Mouse (Mus musculus) mesoderm, embryonic 11.5 days (tissue): ENCODE data around the gene Cdc73.
A peak's percentile ranks its signal among the peaks of the same experiment; 100 is the strongest.
"Not testable (repeated sequence)": the region's sequence is repeated elsewhere in the genome, so short reads cannot be mapped to it uniquely, and the experiment has no call there.

Source experiments
- DNase-seq: peaks from one replicate; pipeline ENCODE4 v3.0.0-alpha.2; 2012; ENCODE audit warnings: low read depth, low spot score

The Cdc73 gene

GRCm38 (mm10) chr1:143702741-143703262, at the start of gene Cdc73:
Gene Cdc73, minus strand, starts transcription at chr1:143702893.
- peak; percentile 92 for DNase-seq

GRCm38 (mm10) chr1:143745871-143746270, 43.2 kb upstream of the Cdc73 start:
- no peak for DNase-seq

GRCm38 (mm10) chr1:143742186-143742585, 39.5 kb upstream of the Cdc73 start:
- DNase-seq = no peak

DNA sequence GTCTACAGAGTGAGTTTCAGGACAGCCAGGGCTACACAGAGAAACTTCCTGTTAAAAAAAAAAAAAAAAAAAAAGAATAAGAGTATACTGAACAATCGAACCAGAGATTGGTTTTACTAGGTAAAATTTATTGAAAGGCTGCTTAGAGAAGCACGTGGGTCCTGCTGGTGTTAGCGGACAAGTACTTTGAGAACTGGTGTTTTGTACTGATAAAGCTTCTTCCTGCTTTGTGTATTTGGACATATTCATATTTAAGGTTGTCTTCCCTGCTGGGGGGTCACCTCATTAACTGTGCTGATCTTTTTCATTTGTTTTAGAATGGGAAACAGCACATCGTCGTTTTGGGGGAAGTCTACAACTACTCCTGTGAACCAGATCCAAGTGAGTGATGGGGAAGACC, 38.6 kb upstream of the Cdc73 start:
- no peak for DNase-seq

- no peak for DNase-seq
Observed at GRCm38 (mm10) chr1:143740581-143740980, 37.9 kb upstream of the Cdc73 start.

DNA sequence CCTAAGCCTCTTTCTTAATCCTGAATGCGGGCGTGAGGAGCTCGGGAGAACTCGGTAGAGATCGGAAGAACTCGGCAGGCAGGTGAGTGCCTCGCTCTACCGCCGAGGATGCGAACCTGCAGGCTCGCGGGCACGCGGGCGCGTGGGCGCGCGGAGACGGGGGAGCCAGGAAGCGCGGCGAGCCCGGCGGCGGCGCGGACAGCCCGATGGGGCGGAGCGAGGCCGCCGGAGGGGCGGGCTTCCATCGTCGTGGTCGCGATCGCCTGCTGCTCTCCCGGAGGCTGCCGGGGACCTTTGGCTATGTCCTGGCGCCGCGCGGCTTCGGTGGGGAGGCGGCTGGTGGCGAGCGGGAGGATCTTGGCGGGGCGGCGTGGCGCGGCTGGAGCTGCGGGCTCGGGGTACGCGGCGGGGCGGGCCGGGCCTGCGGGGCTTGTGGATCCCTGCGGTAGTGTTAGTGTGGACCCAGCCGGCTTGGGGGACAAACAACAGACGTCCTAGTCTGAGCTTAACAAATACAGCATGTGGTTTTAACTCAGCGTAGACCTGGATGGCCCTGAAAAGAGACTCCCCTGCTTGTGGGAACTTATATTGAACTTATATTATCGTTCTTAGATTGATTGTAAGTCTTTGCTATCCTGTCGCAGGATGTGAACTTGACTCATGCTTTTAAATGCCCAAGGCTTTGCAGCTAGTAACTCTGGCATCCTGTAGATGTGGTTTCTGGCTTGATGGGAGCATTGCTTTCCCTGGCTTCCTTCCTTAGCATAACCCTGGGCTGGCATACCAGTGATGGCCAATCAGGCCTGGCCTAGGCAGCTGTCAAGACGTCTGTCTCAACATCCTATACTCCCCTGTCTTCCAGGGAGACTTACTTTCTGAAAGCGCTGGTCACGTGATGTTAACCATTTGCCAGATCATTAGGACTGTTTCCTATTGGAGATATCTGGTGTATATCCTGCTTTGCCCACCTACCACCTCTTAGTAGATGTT, 37.0 kb upstream of the Cdc73 start:
- DNase-seq = peak; percentile 80

DNA sequence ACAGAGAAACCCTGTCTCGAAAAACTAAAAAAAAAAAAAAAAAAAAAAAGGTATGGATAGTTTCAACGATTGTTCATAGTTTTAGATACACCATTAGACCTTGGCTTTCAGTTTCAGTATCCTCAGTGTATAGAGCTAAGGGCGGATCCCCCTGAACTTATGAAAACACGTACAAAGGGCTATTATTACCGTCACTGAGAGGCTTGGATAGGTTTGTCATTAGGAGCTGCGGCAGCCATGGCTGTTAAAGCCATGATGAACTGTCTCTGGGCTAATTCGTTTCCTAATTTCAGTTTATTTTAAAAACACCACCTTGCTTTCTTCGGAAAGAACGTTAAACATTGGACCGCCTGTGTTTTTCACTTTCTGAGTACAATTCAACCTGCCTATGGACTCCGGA, 36.1 kb upstream of the Cdc73 start:
- no peak for DNase-seq

- no peak for DNase-seq
Observed at GRCm38 (mm10) chr1:143733914-143734410, 31.3 kb upstream of the Cdc73 start.

- DNase-seq = no peak
Observed at GRCm38 (mm10) chr1:143731691-143732090, 29.0 kb upstream of the Cdc73 start.

GRCm38 (mm10) chr1:143730899-143731298, 28.2 kb upstream of the Cdc73 start:
- peak; percentile 43 for DNase-seq

DNA sequence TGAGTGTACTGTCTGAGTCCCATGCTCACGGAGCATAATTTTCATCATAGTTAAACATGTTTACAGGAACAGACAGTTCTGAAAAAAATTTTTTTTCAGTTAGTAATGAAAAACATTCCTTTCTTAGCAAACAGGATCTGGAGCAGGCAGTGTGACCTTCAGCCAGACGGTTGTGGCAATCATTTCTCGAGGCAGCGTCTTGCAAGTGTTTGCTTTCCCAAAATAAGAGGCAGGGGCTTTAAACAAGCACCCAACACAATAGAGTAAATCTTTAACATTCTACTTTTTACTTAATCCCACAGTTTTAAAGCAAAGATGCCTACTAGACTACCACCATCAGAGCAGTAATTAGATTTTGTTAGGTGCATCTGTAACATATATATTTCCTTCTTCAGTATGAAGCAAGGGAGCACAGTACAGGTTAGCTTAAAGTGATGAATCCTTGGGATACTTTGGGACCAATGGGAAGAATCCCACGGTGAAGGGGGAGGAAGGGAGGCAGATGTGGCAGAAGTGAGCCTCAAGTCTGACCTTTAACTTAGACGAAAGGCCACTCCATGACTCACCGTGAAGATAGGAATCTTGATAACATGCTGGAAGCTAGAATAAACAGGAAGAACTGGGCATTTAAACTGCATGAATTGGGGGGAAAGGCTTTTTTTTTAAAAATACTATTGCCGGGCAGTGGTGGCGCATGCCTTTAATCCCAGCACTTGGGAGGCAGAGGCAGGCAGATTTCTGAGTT, 25.2 kb upstream of the Cdc73 start:
- DNase-seq = no peak

DNA sequence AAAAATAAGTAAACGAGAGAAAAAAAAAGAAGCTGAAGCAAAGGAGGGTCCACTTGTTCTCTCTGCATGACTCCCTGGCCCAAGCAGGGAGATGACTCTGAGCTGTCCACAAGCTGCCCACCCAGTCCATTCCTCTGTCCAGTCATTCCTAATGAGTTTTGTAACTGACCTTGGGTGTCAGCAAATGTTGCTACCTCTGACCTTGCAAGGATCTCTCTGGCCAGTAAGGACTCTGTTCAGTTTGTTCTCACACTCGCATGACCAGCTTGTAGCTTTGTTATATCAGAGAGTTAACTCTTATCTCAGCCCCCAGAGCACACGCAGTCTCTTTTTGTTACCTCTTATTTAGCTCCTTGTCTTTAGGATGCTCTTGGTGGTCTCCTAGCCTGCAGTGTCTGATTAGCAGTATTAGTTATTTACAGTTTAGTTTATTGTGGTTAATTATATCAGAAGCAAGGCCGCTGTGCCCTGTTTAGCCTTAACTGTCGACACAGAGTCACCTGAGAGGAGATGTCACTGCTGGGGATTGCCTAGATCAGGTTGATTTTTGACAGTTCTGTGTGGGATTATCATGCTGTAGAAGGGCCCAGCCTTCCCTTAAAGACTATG, 21.9 kb upstream of the Cdc73 start:
- DNase-seq = no peak

DNA sequence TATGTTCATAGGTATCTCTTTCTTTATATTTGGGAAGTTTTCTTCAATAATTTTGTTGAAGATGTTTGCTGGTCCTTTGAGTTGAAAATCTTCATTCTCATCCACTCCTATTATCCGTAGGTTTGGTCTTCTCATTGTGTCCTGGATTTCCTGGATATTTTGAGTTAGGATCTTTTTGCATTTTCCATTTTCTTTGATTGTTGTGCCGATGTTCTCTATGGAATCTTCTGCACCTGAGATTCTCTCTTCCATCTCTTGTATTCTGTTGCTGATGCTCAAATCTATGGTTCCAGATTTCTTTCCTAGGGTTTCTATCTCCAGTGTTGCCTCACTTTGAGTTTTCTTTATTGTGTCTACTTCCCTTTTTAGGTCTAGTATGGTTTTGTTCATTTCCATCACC, 13.3 kb upstream of the Cdc73 start, which contains the start of gene Glrx2:
Gene Glrx2, plus strand, starts transcription at position 301 of the 400 bp plus-strand sequence.
- DNase-seq = not testable (repeated sequence)

DNA sequence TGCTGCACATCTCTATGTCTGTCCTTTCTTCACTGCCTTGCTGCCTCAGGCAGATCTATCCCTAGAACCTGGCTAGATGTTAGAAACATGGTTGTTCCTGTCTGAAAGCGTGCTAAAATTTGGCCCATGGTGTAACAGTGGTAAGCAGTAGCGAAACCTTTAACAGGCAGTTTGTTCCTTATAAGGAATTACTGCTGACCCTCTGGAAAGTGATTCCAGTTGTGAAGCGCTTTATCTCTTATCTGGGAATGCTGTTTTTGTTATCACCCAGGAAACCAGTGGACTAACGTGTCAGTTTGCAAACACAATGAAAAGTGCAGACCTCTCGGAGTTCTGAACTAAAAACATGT, 7.9 kb upstream of the Cdc73 start:
- no peak for DNase-seq

DNA sequence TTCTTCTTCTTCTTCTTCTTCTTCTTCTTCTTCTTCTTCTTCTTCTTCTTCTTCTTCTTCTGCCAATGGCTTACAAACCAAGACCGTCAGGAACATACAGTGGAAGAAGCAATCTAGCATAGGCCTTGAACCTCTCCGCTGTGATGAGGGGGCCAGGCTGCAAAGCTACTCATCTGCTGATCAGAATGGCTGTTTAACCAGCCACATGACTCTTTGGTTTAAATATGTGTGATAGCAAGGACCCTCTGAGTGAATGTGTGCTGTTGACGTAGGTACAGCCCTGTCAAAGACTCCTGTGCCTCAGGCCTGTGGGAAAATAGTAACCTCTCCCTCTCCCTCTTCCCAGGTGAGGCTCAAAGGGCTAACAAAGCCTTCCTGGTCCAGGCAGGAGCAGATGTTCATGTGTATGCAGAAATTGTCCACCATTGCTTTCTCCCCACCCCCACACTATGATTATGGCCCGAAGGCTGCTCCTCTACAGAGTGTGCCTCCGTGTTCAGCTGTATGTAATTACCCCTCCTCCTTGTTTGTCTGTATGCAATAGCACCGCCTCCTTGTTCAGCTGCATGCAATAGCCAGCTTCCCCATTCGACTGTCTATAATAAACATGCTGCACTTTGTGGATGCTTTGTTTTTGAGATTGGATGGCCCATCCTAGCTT, 7.4 kb upstream of the Cdc73 start:
- DNase-seq = no peak

- DNase-seq = no peak
Observed at GRCm38 (mm10) chr1:143708361-143708760, 5.7 kb upstream of the Cdc73 start.

DNA sequence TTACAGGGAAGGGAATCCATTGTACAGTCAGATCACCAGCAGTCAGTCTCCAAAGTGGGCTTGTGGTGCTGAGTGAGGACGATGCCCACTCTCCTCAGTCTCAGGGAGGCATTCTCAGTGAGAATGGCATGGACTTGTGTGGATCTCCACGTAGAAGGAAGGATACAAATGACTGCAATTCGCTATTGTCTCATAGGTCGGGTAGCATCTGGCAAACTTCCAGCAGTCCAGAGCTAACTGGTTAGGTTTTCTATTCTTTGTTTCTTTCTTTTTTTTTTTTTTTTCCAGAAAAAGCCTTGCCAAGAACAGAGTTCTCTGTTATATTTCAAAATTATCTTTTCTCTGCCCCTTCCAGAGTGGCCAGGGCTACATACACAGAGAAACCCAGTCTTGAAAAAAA, 4.3 kb upstream of the Cdc73 start:
- no peak for DNase-seq

- peak; percentile 44 for DNase-seq
Observed at GRCm38 (mm10) chr1:143702141-143702740, 452 bp downstream of the Cdc73 start.

DNA sequence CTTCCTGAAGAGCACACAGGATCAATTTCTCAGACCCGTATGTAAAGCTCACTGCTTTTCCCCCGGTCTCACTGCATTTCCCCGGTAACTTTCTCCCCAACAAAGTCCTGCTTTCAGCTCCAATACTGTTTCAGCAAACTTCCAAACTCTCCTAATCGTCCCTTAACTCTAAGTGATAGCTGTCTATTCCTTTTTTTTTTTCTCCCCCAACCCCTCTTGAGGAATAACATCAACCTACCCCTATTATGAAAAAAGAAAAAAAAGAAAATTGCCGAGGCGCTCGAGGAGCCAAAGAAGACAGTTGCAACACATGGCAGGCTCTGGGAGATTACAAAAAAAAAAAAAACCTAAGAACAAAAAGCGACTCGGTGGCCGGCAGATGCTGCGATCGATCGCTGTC, 957 bp downstream of the Cdc73 start:
- DNase-seq = no peak

- DNase-seq = no peak
Observed at GRCm38 (mm10) chr1:143684849-143685248, 17.8 kb downstream of the Cdc73 start.

DNA sequence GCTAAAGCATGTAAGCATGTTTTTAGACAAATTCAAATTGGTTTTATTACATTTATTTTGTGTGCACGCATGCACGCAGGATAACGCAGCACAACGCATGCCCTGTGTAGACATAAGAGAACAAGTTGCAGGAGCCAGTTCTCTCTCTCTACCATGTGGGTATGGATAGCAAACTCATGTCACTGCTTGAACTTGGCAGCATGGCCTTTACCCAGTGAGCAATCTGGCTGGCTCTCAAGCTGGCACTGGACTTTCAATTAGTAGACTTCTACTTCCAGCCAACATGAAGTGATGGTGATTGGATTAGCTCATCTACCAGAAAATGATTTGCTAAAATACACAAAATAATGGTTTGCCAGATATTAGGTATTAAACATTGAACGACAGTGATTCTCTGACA, 21.6 kb downstream of the Cdc73 start:
- DNase-seq = no peak
